Mouse (Mus musculus) heart, adult 2 months (tissue): ENCODE results near the gene Rras2.

Experiments used
- CTCF ChIP-seq: fragments of 200-600 bp; IDR thresholded peaks from 2 replicates; pipeline ENCODE4 v1.8.1; 2022; ENCODE audit warnings: antibody characterized with exemption, mild to moderate bottlenecking, moderate library complexity
- EP300 ChIP-seq: fragments of 200-500 bp; IDR thresholded peaks from 2 replicates; pipeline ENCODE4 v1.6.1; 2011; ENCODE audit warnings: low read depth, low read length, control low read depth; ENCODE audit not compliant: insufficient read depth
- POLR2A ChIP-seq: fragments of 200-500 bp; IDR thresholded peaks from 2 replicates; pipeline ENCODE4 v1.6.1; 2011; ENCODE audit warnings: mild to moderate bottlenecking, low read depth, low read length, control low read depth; ENCODE audit not compliant: insufficient read depth

- TF ChIP-seq EP300 (no peak), CTCF (no peak), POLR2A (no peak)
Observed at GRCm38 (mm10) chr7:114068956-114069533, 48.5 kb downstream of the Rras2 start.
